Mouse (Mus musculus): ENCODE data around the gene Map3k9. TPM values are rescaled to one million over a fixed set of nuclear protein-coding genes. Genes with fewer than 3 reads are reported as not detected.

The Map3k9 gene
- polyA plus RNA-seq, 1 experiment from 2014 or later, result 2.4 TPM

DNA sequence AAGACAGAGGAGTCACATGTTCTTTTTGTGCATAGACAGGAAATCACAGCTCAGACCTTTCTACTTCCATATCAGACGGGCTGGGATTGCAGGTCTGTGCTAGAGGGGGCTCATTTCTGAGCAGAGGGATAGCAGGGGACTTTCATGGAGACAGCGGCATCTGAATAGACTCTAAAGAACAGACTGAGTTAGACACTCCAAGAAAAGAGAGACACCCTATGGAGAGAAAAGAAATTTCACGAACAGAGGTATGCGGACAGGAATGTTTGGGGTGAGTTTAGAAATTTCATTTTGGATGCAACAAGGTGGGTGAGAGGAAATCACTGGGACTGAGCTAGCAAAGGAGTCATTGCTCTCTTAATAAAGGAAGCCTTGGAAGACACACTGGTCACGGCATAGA lies 93.1 kb downstream of the Map3k9 start:
- Histone ChIP-seq H3K4me1 (replicated peaks; ENCODE audit: control insufficient read depth, insufficient read depth, low read length) (no peaks in the 10 kb centered on the region), H3K9ac (ENCODE audit: low read length) (no peak overlapping the region), H3K4me2 (ENCODE audit: low read length) (no peak overlapping the region), H3K27ac (ENCODE audit: low read depth) (no peak overlapping the region), H3K36me3 (ENCODE audit: control insufficient read depth, insufficient read depth, low read length) (no peaks in the 10 kb centered on the region), H3K4me3 (ENCODE audit: low read depth, low read length) (no peak overlapping the region), H3K27me3 (replicated peaks; ENCODE audit: control insufficient read depth, insufficient read depth, low read length) (no peaks in the 10 kb centered on the region), H3K9me3 (ENCODE audit: control insufficient read depth, low read length) (no peaks in the 10 kb centered on the region)
- DNase-seq (ENCODE audit: low spot score) (no peak), ATAC-seq (replicated peaks; ENCODE audit: low FRiP score, low TSS enrichment, low read depth) (no peak)
- 79% methylated on average over 5 of the region's 5 CpGs for WGBS

GRCm38 (mm10) chr12:81686406-81687117 lies 94.4 kb downstream of the Map3k9 start:
- 49% methylated on average over 12 of the region's 12 CpGs for WGBS
- Histone ChIP-seq H3K36me3 (ENCODE audit: control insufficient read depth, insufficient read depth, low read length) (no peaks in the 10 kb centered on the region), H3K9me3 (ENCODE audit: control insufficient read depth, low read length) (no peaks in the 10 kb centered on the region), H3K27ac (ENCODE audit: low read depth) (no peak overlapping the region), H3K4me1 (replicated peaks; ENCODE audit: control insufficient read depth, insufficient read depth, low read length) (no peaks in the 10 kb centered on the region), H3K4me3 (ENCODE audit: low read depth, low read length) (no peak overlapping the region), H3K9ac (ENCODE audit: low read length) (no peak overlapping the region), H3K4me2 (ENCODE audit: low read length) (no peak overlapping the region), H3K27me3 (replicated peaks; ENCODE audit: control insufficient read depth, insufficient read depth, low read length) (no peaks in the 10 kb centered on the region)
- peak; percentile 57 for DNase-seq (ENCODE audit: low spot score)
- no peak for ATAC-seq (replicated peaks; ENCODE audit: low FRiP score, low TSS enrichment, low read depth)

- no peaks in the 10 kb centered on the region for H3K36me3 ChIP-seq (ENCODE audit: control insufficient read depth, insufficient read depth, low read length)
- DNase-seq (ENCODE audit: low spot score) (no peak), ATAC-seq (replicated peaks; ENCODE audit: low FRiP score, low TSS enrichment, low read depth) (no peak)
- H3K4me1 ChIP-seq (replicated peaks; ENCODE audit: control insufficient read depth, insufficient read depth, low read length), result no peaks in the 10 kb centered on the region
- no peak overlapping the region for H3K27ac ChIP-seq (ENCODE audit: low read depth)
- H3K9me3 ChIP-seq (ENCODE audit: control insufficient read depth, low read length), result no peaks in the 10 kb centered on the region
- H3K4me2 ChIP-seq (ENCODE audit: low read length), result no peak overlapping the region
- 53% methylated on average over 3 of the region's 3 CpGs for WGBS
- H3K9ac ChIP-seq (ENCODE audit: low read length), result no peak overlapping the region
- no peak overlapping the region for H3K4me3 ChIP-seq (ENCODE audit: low read depth, low read length)
- H3K27me3 ChIP-seq (replicated peaks; ENCODE audit: control insufficient read depth, insufficient read depth, low read length), result no peaks in the 10 kb centered on the region
Measured at GRCm38 (mm10) chr12:81685981-81686380, 95.0 kb downstream of the Map3k9 start.

DNA sequence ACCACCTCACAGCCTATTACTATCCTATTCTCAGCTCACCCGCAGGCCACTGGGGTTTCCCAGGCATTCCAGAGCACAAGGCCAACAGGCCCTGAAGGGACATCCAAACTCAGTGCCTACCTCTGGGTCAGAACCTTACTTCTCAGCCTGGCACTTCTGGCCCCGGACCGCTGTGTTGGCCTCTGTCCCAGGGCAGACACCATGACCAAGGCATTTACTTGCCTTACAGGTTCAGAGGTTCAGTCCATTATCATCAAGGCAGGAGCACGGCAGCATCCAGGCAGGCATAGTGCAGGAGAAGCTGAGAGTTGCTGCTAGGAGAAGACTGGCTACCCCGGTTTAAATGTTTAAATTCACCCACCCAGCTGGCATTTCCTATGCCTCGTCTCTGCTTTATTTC lies 96.9 kb downstream of the Map3k9 start:
- Histone ChIP-seq H3K27ac (ENCODE audit: low read depth) (no peak overlapping the region), H3K4me2 (ENCODE audit: low read length) (no peak overlapping the region), H3K27me3 (replicated peaks; ENCODE audit: control insufficient read depth, insufficient read depth, low read length) (no peaks in the 10 kb centered on the region), H3K9me3 (ENCODE audit: control insufficient read depth, low read length) (no peaks in the 10 kb centered on the region), H3K9ac (ENCODE audit: low read length) (no peak overlapping the region), H3K4me1 (replicated peaks; ENCODE audit: control insufficient read depth, insufficient read depth, low read length) (no peaks in the 10 kb centered on the region), H3K36me3 (ENCODE audit: control insufficient read depth, insufficient read depth, low read length) (no peaks in the 10 kb centered on the region), H3K4me3 (ENCODE audit: low read depth, low read length) (no peak overlapping the region)
- 86% methylated on average over 6 of the region's 6 CpGs for WGBS
- DNase-seq (ENCODE audit: low spot score) (no peak), ATAC-seq (replicated peaks; ENCODE audit: low FRiP score, low TSS enrichment, low read depth) (no peak)

DNA sequence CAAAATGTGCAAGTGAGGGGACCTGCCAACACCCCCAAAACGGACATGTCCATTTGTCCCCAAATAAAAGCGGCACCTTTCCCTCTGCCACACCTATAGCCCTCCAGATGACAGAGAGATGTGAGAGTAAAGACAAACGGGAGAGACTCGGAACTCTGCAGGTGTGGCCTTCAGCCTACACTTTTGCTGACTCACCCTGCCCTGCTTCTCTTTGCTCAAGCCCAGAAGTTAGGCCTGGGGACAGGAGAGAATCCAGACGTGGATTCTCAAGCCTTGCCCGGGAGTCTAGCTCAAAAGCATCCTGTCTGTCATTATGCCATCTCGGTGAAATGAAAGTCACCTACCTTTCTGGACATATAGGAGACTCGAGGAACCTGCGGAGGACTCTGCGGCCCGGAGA lies 97.6 kb downstream of the Map3k9 start:
- no peaks in the 10 kb centered on the region for H3K4me1 ChIP-seq (replicated peaks; ENCODE audit: control insufficient read depth, insufficient read depth, low read length)
- no peak overlapping the region for H3K9ac ChIP-seq (ENCODE audit: low read length)
- H3K4me2 ChIP-seq (ENCODE audit: low read length), result no peak overlapping the region
- no peak for ATAC-seq (replicated peaks; ENCODE audit: low FRiP score, low TSS enrichment, low read depth)
- no peak for DNase-seq (ENCODE audit: low spot score)
- H3K9me3 ChIP-seq (ENCODE audit: control insufficient read depth, low read length), result no peaks in the 10 kb centered on the region
- H3K27ac ChIP-seq (ENCODE audit: low read depth), result no peak overlapping the region
- 64% methylated on average over 11 of the region's 11 CpGs for WGBS
- H3K36me3 ChIP-seq (ENCODE audit: control insufficient read depth, insufficient read depth, low read length), result no peaks in the 10 kb centered on the region
- H3K27me3 ChIP-seq (replicated peaks; ENCODE audit: control insufficient read depth, insufficient read depth, low read length), result no peaks in the 10 kb centered on the region
- no peak overlapping the region for H3K4me3 ChIP-seq (ENCODE audit: low read depth, low read length)

DNA sequence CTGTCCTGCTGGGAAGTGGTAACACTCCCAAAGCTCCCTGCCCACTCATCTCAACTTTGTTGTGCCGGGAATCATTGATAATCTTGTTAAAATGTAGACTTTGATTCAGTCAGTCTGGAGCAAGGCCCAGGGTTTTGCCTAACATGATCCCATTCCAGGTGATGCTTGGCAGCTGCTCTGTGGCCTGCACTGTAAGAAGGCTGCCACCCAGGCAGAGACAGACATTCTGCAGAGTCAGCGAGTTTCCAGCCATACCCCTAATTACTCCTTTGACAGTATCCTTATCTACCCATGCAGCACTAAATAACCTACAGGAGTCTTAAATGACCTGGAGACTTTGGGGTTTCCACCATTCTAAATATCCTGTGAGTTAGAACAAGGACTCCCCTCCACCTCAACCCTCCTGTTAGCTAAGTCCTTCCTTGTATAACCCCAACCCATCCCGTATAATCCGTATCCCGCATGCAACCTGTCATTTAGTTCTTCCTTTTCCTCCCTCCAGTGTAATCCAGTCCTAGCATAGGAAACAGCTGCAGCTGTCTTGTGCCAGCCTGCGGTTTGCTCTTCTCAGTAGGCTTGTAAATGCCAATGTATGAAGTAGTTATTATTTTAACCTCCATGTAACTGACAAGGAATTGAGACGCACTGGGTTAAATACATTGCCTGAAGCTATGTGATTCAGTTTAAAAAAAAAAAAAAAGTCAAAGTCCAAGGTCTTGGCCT lies 101.0 kb downstream of the Map3k9 start:
- ATAC-seq (replicated peaks; ENCODE audit: low FRiP score, low TSS enrichment, low read depth) (no peak), DNase-seq (ENCODE audit: low spot score) (no peak)
- no peak overlapping the region for H3K4me2 ChIP-seq (ENCODE audit: low read length)
- no peaks in the 10 kb centered on the region for H3K36me3 ChIP-seq (ENCODE audit: control insufficient read depth, insufficient read depth, low read length)
- no peak overlapping the region for H3K9ac ChIP-seq (ENCODE audit: low read length)
- H3K27ac ChIP-seq (ENCODE audit: low read depth), result no peak overlapping the region
- H3K9me3 ChIP-seq (ENCODE audit: control insufficient read depth, low read length), result no peaks in the 10 kb centered on the region
- no peak overlapping the region for H3K4me3 ChIP-seq (ENCODE audit: low read depth, low read length)
- no peaks in the 10 kb centered on the region for H3K27me3 ChIP-seq (replicated peaks; ENCODE audit: control insufficient read depth, insufficient read depth, low read length)
- WGBS, result 70% methylated on average over 7 of the region's 7 CpGs
- no peaks in the 10 kb centered on the region for H3K4me1 ChIP-seq (replicated peaks; ENCODE audit: control insufficient read depth, insufficient read depth, low read length)

GRCm38 (mm10) chr12:81675557-81675956 lies 105.4 kb downstream of the Map3k9 start:
- Histone ChIP-seq H3K4me1 (replicated peaks; ENCODE audit: control insufficient read depth, insufficient read depth, low read length) (no peaks in the 10 kb centered on the region), H3K27me3 (replicated peaks; ENCODE audit: control insufficient read depth, insufficient read depth, low read length) (no peaks in the 10 kb centered on the region), H3K36me3 (ENCODE audit: control insufficient read depth, insufficient read depth, low read length) (no peaks in the 10 kb centered on the region), H3K4me2 (ENCODE audit: low read length) (no peak overlapping the region), H3K9ac (ENCODE audit: low read length) (no peak overlapping the region), H3K9me3 (ENCODE audit: control insufficient read depth, low read length) (no peaks in the 10 kb centered on the region), H3K4me3 (ENCODE audit: low read depth, low read length) (no peak overlapping the region), H3K27ac (ENCODE audit: low read depth) (no peak overlapping the region)
- WGBS, result 46% methylated on average over 2 of the region's 2 CpGs
- no peak for ATAC-seq (replicated peaks; ENCODE audit: low FRiP score, low TSS enrichment, low read depth)
- no peak for DNase-seq (ENCODE audit: low spot score)
